Mouse (Mus musculus) thymus, postnatal 10 days (tissue): ENCODE measurements around the gene Arf6.
A peak's percentile ranks its signal among the peaks of the same experiment; 100 is the strongest.
"Not testable (repeated sequence)": the region's sequence is repeated elsewhere in the genome, so short reads cannot be mapped to it uniquely, and the experiment has no call there.

ENCODE experiments used
- DNase-seq, 2 experiments: peaks; one replicate each; pipeline ENCODE4 v3.0.0; 2021; ENCODE audit warnings: low spot score in 2 of 2

Gene Arf6

GRCm38 (mm10) chr12:69373850-69374766, 2.2 kb downstream of the Arf6 start:
- peak in 1 of 2 experiments; percentile 27 for DNase-seq

- no peak for DNase-seq
Measured at GRCm38 (mm10) chr12:69376132-69376531, 4.2 kb downstream of the Arf6 start.

GRCm38 (mm10) chr12:69377188-69377587, 5.2 kb downstream of the Arf6 start:
- no peak for DNase-seq

GRCm38 (mm10) chr12:69377636-69378035, 5.7 kb downstream of the Arf6 start:
- DNase-seq = not testable (repeated sequence)

- no peak for DNase-seq
Measured at GRCm38 (mm10) chr12:69378558-69379454, 6.9 kb downstream of the Arf6 start.

GRCm38 (mm10) chr12:69382880-69383279, 10.9 kb downstream of the Arf6 start:
- DNase-seq = no peak

- no peak for DNase-seq
Measured at GRCm38 (mm10) chr12:69384606-69385005, 12.7 kb downstream of the Arf6 start.

- DNase-seq = no peak
Measured at GRCm38 (mm10) chr12:69385542-69386280, 13.8 kb downstream of the Arf6 start.

GRCm38 (mm10) chr12:69386281-69386732, 14.4 kb downstream of the Arf6 start:
- not testable (repeated sequence) for DNase-seq

GRCm38 (mm10) chr12:69388321-69388869, 16.4 kb downstream of the Arf6 start:
- no peak for DNase-seq

- DNase-seq = no peak
Measured at GRCm38 (mm10) chr12:69389273-69389938, 17.5 kb downstream of the Arf6 start.

GRCm38 (mm10) chr12:69390000-69390698, 18.2 kb downstream of the Arf6 start:
- DNase-seq = no peak

GRCm38 (mm10) chr12:69393076-69393475, 21.1 kb downstream of the Arf6 start:
- no peak for DNase-seq

GRCm38 (mm10) chr12:69394456-69394855, 22.5 kb downstream of the Arf6 start:
- no peak for DNase-seq

GRCm38 (mm10) chr12:69400367-69400766, 28.4 kb downstream of the Arf6 start:
- no peak for DNase-seq

- no peak for DNase-seq
Measured at GRCm38 (mm10) chr12:69400871-69401286, 28.9 kb downstream of the Arf6 start.

- DNase-seq = no peak
Measured at GRCm38 (mm10) chr12:69402100-69402499, 30.1 kb downstream of the Arf6 start.

- no peak for DNase-seq
Measured at GRCm38 (mm10) chr12:69402594-69403167, 30.7 kb downstream of the Arf6 start.

GRCm38 (mm10) chr12:69410767-69411166, 38.8 kb downstream of the Arf6 start:
- no peak for DNase-seq

GRCm38 (mm10) chr12:69411936-69412335, 40.0 kb downstream of the Arf6 start:
- no peak for DNase-seq
